Mouse (Mus musculus): Measurements from ENCODE around the gene Cdh26. TPM values are rescaled to one million over a fixed set of nuclear protein-coding genes. Genes with fewer than 3 reads are reported as not detected.
A peak's percentile ranks its signal among the peaks of the same experiment; 100 is the strongest.

Gene Cdh26
- polyA plus RNA-seq, 1 experiment from 2014 or later = 0.13 TPM

DNA sequence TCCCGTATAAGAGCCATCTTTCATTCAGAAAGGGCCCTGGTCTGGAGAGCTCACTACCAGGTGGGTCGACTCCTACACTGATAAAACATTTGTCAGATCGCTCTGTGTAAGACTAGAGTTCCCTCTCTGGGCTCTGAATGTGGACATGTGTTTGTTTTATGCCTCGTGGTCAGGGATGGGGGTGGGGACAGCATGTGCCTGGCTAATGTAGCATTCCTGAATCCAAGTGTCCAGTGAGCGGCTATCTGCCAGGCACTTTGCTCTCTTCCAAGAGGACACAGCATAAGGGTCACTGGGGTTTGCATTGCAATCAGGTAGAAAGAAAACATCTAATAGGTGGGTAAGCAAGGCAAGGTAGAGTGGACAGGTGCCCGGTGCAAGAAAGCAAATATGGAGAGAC lies 77.9 kb downstream of the Cdh26 start:
- Histone ChIP-seq H3K36me3 (replicated peaks; ENCODE audit: insufficient read depth, low read length) (no peaks in the 10 kb centered on the region), H3K27me3 (ENCODE audit: insufficient read depth, low read length) (no peaks in the 10 kb centered on the region), H3K9ac (replicated peaks) (no peak overlapping the region), H3K4me2 (ENCODE audit: low read depth, low read length) (no peak overlapping the region), H3K4me1 (ENCODE audit: insufficient read depth) (peaks cover 3% of the 10 kb centered on the region), H3K4me3 (ENCODE audit: low read depth, low read length) (no peak overlapping the region), H3K9me3 (ENCODE audit: low read length) (no peaks in the 10 kb centered on the region), H3K27ac (ENCODE audit: low read depth) (no peak overlapping the region)
- no peak for TF ChIP-seq CTCF (IDR thresholded peaks at IDR 0.05; ENCODE audit: low read depth)
- TF ChIP-seq EP300 (IDR thresholded peaks at IDR 0.05; ENCODE audit: low read depth) = no peak
- ATAC-seq (peak; percentile 32), DNase-seq (peak; percentile 50)
- 53% methylated on average over 6 of the region's 6 CpGs for WGBS (ENCODE audit: insufficient replicate concordance)

DNA sequence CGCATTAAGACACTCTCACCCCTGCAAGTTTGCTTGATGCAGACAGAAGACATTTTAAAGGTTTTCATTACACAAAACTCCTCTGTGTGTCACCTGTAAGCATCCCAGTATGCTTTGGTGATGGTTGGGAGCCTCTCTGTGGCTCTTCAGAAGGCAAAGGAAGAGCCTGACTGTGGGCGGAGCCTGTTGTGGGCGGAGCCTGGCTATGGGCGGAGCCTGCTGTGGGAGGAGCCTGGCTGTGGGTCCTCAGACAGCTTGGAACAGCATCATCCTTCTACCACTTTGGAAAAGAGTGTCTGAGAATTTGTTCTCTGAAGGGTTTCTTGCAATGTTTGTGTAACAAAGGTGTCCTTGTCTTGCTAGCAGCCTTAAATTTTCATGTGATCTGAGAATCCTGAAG lies 82.7 kb downstream of the Cdh26 start:
- no peak overlapping the region for H3K4me2 ChIP-seq (ENCODE audit: low read depth, low read length)
- ATAC-seq = no peak
- H3K27ac ChIP-seq (ENCODE audit: low read depth) = no peak overlapping the region
- no peak overlapping the region for H3K9ac ChIP-seq (replicated peaks)
- peaks cover 3% of the 10 kb centered on the region; the same call in 1 of the 2 replicates for H3K4me1 ChIP-seq (ENCODE audit: insufficient read depth)
- no peak overlapping the region for H3K4me3 ChIP-seq (ENCODE audit: low read depth, low read length)
- 49% methylated on average over 4 of the region's 4 CpGs for WGBS (ENCODE audit: insufficient replicate concordance)
- no peaks in the 10 kb centered on the region for H3K27me3 ChIP-seq (ENCODE audit: insufficient read depth, low read length)
- no peaks in the 10 kb centered on the region for H3K9me3 ChIP-seq (ENCODE audit: low read length)
- H3K36me3 ChIP-seq (replicated peaks; ENCODE audit: insufficient read depth, low read length) = no peaks in the 10 kb centered on the region
- TF ChIP-seq CTCF (IDR thresholded peaks at IDR 0.05; ENCODE audit: low read depth) = no peak
- no peak for TF ChIP-seq EP300 (IDR thresholded peaks at IDR 0.05; ENCODE audit: low read depth)
- DNase-seq = peak; percentile 35

- TF ChIP-seq EP300 (IDR thresholded peaks at IDR 0.05; ENCODE audit: low read depth) (no peak), CTCF (IDR thresholded peaks at IDR 0.05; ENCODE audit: low read depth) (no peak)
- no peak for ATAC-seq
- Histone ChIP-seq H3K27ac (ENCODE audit: low read depth) (no peak overlapping the region), H3K36me3 (replicated peaks; ENCODE audit: insufficient read depth, low read length) (no peaks in the 10 kb centered on the region), H3K9me3 (ENCODE audit: low read length) (no peaks in the 10 kb centered on the region), H3K9ac (replicated peaks) (no peak overlapping the region), H3K4me2 (ENCODE audit: low read depth, low read length) (no peak overlapping the region), H3K4me3 (ENCODE audit: low read depth, low read length) (no peak overlapping the region), H3K27me3 (ENCODE audit: insufficient read depth, low read length) (no peaks in the 10 kb centered on the region), H3K4me1 (ENCODE audit: insufficient read depth) (peaks cover 3% of the 10 kb centered on the region; the same call in 1 of the 2 replicates)
- WGBS (ENCODE audit: insufficient replicate concordance) = 67% methylated on average over 16 of the region's 16 CpGs
- no peak for DNase-seq
Measured at GRCm38 (mm10) chr2:178513636-178514071, 83.3 kb downstream of the Cdh26 start.

DNA sequence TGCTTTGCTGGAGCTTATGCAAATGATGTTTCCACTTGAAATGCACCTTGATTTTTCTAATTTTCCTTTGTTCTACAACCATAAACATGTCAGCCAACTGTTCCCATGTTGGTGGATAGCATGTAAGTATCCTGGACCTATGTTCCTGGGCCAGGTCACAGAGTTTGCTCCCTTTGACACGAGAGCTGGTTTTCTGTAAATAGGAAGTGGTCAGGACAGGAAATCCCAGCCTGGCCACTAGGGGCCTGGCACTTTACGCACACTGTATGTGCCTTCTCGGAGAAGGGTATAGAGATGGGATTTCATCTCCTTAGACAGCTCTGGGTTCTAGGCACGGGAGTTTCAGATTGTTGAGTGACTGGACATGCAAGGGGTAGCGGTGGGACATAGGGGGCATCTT lies 86.1 kb downstream of the Cdh26 start:
- WGBS (ENCODE audit: insufficient replicate concordance) = 34% methylated on average over 5 of the region's 5 CpGs
- no peak overlapping the region for H3K4me3 ChIP-seq (ENCODE audit: low read depth, low read length)
- ATAC-seq (peak; percentile 63), DNase-seq (peak; percentile 31)
- H3K4me2 ChIP-seq (ENCODE audit: low read depth, low read length) = no peak overlapping the region; the same call in 1 of the 2 replicates
- H3K27ac ChIP-seq (ENCODE audit: low read depth) = peak overlapping the region; percentile 29; the same call in 1 of the 2 replicates
- H3K4me1 ChIP-seq (ENCODE audit: insufficient read depth) = peaks cover 3% of the 10 kb centered on the region; the same call in 1 of the 2 replicates
- no peak overlapping the region for H3K9ac ChIP-seq (replicated peaks)
- H3K36me3 ChIP-seq (replicated peaks; ENCODE audit: insufficient read depth, low read length) = no peaks in the 10 kb centered on the region
- TF ChIP-seq CTCF (IDR thresholded peaks at IDR 0.05; ENCODE audit: low read depth) = peak; percentile 58
- TF ChIP-seq EP300 (IDR thresholded peaks at IDR 0.05; ENCODE audit: low read depth) = no peak
- no peaks in the 10 kb centered on the region for H3K9me3 ChIP-seq (ENCODE audit: low read length)
- H3K27me3 ChIP-seq (ENCODE audit: insufficient read depth, low read length) = no peaks in the 10 kb centered on the region

DNA sequence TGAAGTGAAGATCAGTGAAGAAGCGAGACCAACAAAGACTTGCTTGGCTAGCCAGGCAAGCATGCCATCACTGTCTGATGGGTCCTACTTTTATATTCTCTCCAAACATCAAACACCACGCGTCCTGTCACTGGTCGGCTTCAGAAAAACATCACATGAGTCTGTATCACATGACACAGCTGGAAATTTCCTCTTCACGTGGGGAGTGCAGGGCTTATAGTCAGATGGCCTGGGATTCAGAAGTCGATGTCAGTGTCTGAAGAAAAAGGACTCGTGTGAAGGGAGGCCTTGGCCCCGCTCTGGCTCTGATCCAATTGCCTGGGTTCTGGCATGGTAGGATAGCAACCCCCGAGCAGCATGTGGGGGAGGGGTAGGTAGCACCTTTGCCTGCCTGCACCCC lies 86.6 kb downstream of the Cdh26 start:
- DNase-seq (no peak), ATAC-seq (peak; percentile 16)
- H3K27me3 ChIP-seq (ENCODE audit: insufficient read depth, low read length) = no peaks in the 10 kb centered on the region
- H3K4me1 ChIP-seq (ENCODE audit: insufficient read depth) = peaks cover 3% of the 10 kb centered on the region; the same call in 1 of the 2 replicates
- H3K4me3 ChIP-seq (ENCODE audit: low read depth, low read length) = no peak overlapping the region
- TF ChIP-seq CTCF (IDR thresholded peaks at IDR 0.05; ENCODE audit: low read depth) = no peak
- no peak overlapping the region for H3K9ac ChIP-seq (replicated peaks)
- no peaks in the 10 kb centered on the region for H3K36me3 ChIP-seq (replicated peaks; ENCODE audit: insufficient read depth, low read length)
- WGBS (ENCODE audit: insufficient replicate concordance) = 53% methylated on average over 9 of the region's 9 CpGs
- no peak overlapping the region; the same call in 1 of the 2 replicates for H3K4me2 ChIP-seq (ENCODE audit: low read depth, low read length)
- no peaks in the 10 kb centered on the region for H3K9me3 ChIP-seq (ENCODE audit: low read length)
- H3K27ac ChIP-seq (ENCODE audit: low read depth) = peak overlapping the region; percentile 29; the same call in 1 of the 2 replicates

GRCm38 (mm10) chr2:178519321-178519720 lies 89.0 kb downstream of the Cdh26 start:
- Histone ChIP-seq H3K27ac (ENCODE audit: low read depth) (no peak overlapping the region), H3K9me3 (ENCODE audit: low read length) (no peaks in the 10 kb centered on the region), H3K4me3 (ENCODE audit: low read depth, low read length) (no peak overlapping the region), H3K9ac (replicated peaks) (no peak overlapping the region), H3K27me3 (ENCODE audit: insufficient read depth, low read length) (no peaks in the 10 kb centered on the region), H3K4me2 (ENCODE audit: low read depth, low read length) (no peak overlapping the region), H3K4me1 (ENCODE audit: insufficient read depth) (peaks cover 3% of the 10 kb centered on the region; the same call in 1 of the 2 replicates), H3K36me3 (replicated peaks; ENCODE audit: insufficient read depth, low read length) (no peaks in the 10 kb centered on the region)
- DNase-seq = no peak
- TF ChIP-seq EP300 (IDR thresholded peaks at IDR 0.05; ENCODE audit: low read depth) (no peak), CTCF (IDR thresholded peaks at IDR 0.05; ENCODE audit: low read depth) (no peak)
- ATAC-seq = no peak
- WGBS (ENCODE audit: insufficient replicate concordance) = 70% methylated on average over 4 of the region's 4 CpGs

All from liver, postnatal 0 days (tissue).